Mouse (Mus musculus) stomach, embryonic 14.5 days (tissue): ENCODE results near the gene Fam172a. TPM values are rescaled to one million over a fixed set of nuclear protein-coding genes. Genes with fewer than 3 reads are reported as not detected.
A peak's percentile ranks its signal among the peaks of the same experiment; 100 is the strongest.
"Not testable (repeated sequence)": the region's sequence is repeated elsewhere in the genome, so short reads cannot be mapped to it uniquely, and the experiment has no call there.

Experiments
- ATAC-seq: fragments of 200-750 bp; cut with Nextera tagmentation; 2 replicates; pipeline ENCODE4 v1.8.0; 2017; ENCODE audit warnings: low read depth, moderate TSS enrichment; ENCODE audit not compliant: insufficient number of reproducible peaks, insufficient read depth, low FRiP score
- H3K27ac ChIP-seq: fragments of 300-500 bp; sonication (generic); 2 replicates; pipeline ENCODE4 v1.5.1; 2014; ENCODE audit warnings: mild to moderate bottlenecking, low read length, moderate library complexity, mixed read lengths
- H3K27me3 ChIP-seq: fragments of 300-500 bp; sonication (generic); 2 replicates; pipeline ENCODE4 v1.6.1; 2014; ENCODE audit warnings: low read length, control low read depth, mixed read lengths; ENCODE audit not compliant: control insufficient read depth, insufficient read depth
- H3K36me3 ChIP-seq: fragments of 300-500 bp; sonication (generic); 2 replicates; pipeline ENCODE4 v1.6.1; 2014; ENCODE audit warnings: mild to moderate bottlenecking, control low read depth, low read length, moderate library complexity, mixed read lengths; ENCODE audit not compliant: control insufficient read depth, insufficient read depth
- H3K4me1 ChIP-seq: fragments of 300-500 bp; sonication (generic); 2 replicates; pipeline ENCODE4 v1.6.1; 2014; ENCODE audit warnings: low read length, control low read depth, mixed read lengths; ENCODE audit not compliant: control insufficient read depth, insufficient read depth
- H3K4me2 ChIP-seq: fragments of 300-500 bp; sonication (generic); replicated peaks from 2 replicates; pipeline ENCODE4 v1.6.1; 2014; ENCODE audit warnings: low read depth, low read length, control low read depth
- H3K4me3 ChIP-seq: fragments of 300-500 bp; sonication (generic); 2 replicates; pipeline ENCODE4 v1.5.1; 2014; ENCODE audit warnings: low read depth, low read length, control low read depth
- H3K9ac ChIP-seq: fragments of 300-500 bp; sonication (generic); replicated peaks from 2 replicates; pipeline ENCODE4 v1.6.1; 2014; ENCODE audit warnings: low read depth, mild to moderate bottlenecking, control low read depth, low read length, moderate library complexity, mixed read lengths
- H3K9me3 ChIP-seq: fragments of 300-500 bp; sonication (generic); 2 replicates; pipeline ENCODE4 v1.6.1; 2016; ENCODE audit warnings: low read depth, low read length, control low read depth; ENCODE audit not compliant: control insufficient read depth
- WGBS: fragments of 180-500 bp; shearing (Covaris S2); extraction: QIAGEN DNeasy Blood & Tissue Kit; methylation state at CpG from one replicate; pipeline ENCODE4 v1.1.7; 2014; 5-methylcytosine and 5-hydroxymethylcytosine counted together
- polyA plus RNA-seq: library from polyadenylated mRNA; unstranded; fragments of >200 nt; fragmentation: Nextera tagmentation; extraction: Ambion mirVana; gene quantifications from 2 replicates; pipeline ENCODE4 v1.2.1, GENCODE M21; 2014

The Fam172a gene
- 33.3 and 35.6 TPM in 2 replicates for polyA plus RNA-seq

DNA sequence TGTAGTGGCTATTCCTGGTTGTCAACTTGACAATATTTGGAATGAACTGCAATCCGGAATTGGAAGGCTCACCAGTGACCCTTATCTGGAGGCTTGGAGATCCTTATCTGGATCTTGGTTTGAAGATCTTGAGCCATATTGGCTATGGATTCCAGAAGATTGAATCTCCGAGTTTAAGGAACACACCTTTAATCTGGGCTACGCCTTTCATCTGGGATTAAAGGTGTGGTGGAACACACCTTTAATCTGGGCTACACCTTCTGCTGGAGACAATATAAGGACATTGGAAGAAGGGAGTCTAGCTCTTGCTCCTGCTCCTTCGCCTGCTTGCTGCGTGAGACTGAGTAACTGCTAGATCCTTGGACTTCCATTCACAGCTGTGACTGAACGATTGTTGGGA, at the start of gene Fam172a:
Gene Fam172a, plus strand, starts transcription at position 301 of the 400 bp plus-strand sequence.
- not testable (repeated sequence) for H3K4me2 ChIP-seq, H3K4me1 ChIP-seq, H3K4me3 ChIP-seq, H3K36me3 ChIP-seq, ATAC-seq, H3K27me3 ChIP-seq, H3K27ac ChIP-seq, H3K9ac ChIP-seq, H3K9me3 ChIP-seq
- no CpG with 5 or more reads among the region's 6 CpGs for WGBS

GRCm38 (mm10) chr13:77688651-77689050, 13.2 kb upstream of the Fam172a start:
- H3K27ac ChIP-seq = no peak overlapping the region
- no peaks in the 10 kb centered on the region for H3K36me3 ChIP-seq
- H3K9ac ChIP-seq = no peak overlapping the region
- H3K9me3 ChIP-seq = no peaks in the 10 kb centered on the region
- H3K4me2 ChIP-seq = no peak overlapping the region
- H3K4me3 ChIP-seq = no peak overlapping the region
- ATAC-seq = no peak
- WGBS = 29% methylated on average over 2 of the region's 2 CpGs
- H3K27me3 ChIP-seq = no peaks in the 10 kb centered on the region
- no peaks in the 10 kb centered on the region for H3K4me1 ChIP-seq

DNA sequence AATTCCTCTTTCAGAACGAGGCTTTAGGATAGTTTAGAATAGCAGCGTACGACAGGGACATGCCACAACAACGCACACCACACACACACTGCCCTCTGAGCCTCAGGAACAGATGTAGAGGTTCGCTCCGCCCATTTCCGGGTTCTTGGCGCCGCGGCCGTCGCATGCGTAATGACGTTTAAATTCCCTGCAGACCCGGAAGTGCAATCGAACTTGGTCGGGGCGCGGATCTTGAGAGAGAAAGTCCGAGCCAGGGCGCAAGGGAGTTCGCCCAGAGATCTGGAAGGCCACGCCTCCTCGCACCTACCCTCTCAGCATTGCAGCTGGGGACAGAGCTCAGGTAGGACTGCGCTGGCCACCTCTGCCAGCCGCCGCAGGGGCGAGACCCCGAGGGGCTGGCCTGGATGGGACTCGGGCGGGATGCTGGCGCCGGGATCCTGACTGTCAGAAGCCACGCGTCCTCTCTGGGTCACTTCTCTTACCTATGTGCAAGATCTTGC, 6.7 kb downstream of the Fam172a start:
- no peaks in the 10 kb centered on the region for H3K9me3 ChIP-seq
- no peaks in the 10 kb centered on the region for H3K36me3 ChIP-seq
- WGBS = under 1% methylated on average over 35 of the region's 35 CpGs
- no peak overlapping the region for H3K27ac ChIP-seq
- peak overlapping the region; percentile 76 for H3K4me2 ChIP-seq
- peak; percentile 93 for ATAC-seq
- H3K27me3 ChIP-seq = no peaks in the 10 kb centered on the region
- H3K9ac ChIP-seq = peak overlapping the region; percentile 81
- peaks cover 11% of the 10 kb centered on the region; the same call in 1 of the 2 replicates for H3K4me1 ChIP-seq
- peak overlapping the region; percentile 92 for H3K4me3 ChIP-seq

GRCm38 (mm10) chr13:77717499-77717898, 15.7 kb downstream of the Fam172a start:
- H3K4me1 ChIP-seq = no peaks in the 10 kb centered on the region
- no peak overlapping the region for H3K9ac ChIP-seq
- H3K9me3 ChIP-seq = no peaks in the 10 kb centered on the region
- ATAC-seq = no peak
- WGBS = 89% methylated on average over 2 of the region's 2 CpGs
- no peak overlapping the region for H3K4me2 ChIP-seq
- H3K4me3 ChIP-seq = no peak overlapping the region
- H3K27me3 ChIP-seq = no peaks in the 10 kb centered on the region
- H3K36me3 ChIP-seq = no peaks in the 10 kb centered on the region
- H3K27ac ChIP-seq = no peak overlapping the region

DNA sequence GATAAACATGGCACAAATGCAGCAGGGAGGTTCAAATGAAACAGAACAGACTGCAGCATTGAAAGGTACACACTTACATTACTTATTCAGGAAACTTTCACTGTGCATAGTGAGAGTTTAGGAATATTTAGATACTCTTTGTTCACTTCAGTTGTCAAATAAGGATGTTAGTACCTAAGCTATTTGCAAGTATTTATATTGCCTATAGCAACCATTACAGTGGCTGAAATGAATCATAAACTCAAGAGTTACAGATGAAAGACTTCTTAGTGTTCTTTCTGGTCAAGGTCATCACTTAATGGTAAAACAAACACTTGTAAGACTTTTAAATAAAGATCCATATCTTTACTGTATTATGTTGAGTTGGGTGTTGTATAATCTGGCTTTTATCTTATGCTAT, 41.0 kb downstream of the Fam172a start:
- peak; percentile 69 for ATAC-seq
- Histone ChIP-seq H3K9ac (no peak overlapping the region), H3K4me1 (no peaks in the 10 kb centered on the region), H3K4me3 (no peak overlapping the region), H3K27me3 (no peaks in the 10 kb centered on the region), H3K27ac (peak overlapping the region; percentile 6; the same call in 1 of the 2 replicates), H3K4me2 (no peak overlapping the region), H3K9me3 (no peaks in the 10 kb centered on the region), H3K36me3 (no peaks in the 10 kb centered on the region)

GRCm38 (mm10) chr13:77777606-77778005, 75.8 kb downstream of the Fam172a start:
- Histone ChIP-seq H3K4me3 (no peak overlapping the region), H3K9ac (no peak overlapping the region), H3K27ac (no peak overlapping the region), H3K27me3 (no peaks in the 10 kb centered on the region), H3K4me2 (no peak overlapping the region), H3K36me3 (no peaks in the 10 kb centered on the region; the same call in 1 of the 2 replicates), H3K9me3 (no peaks in the 10 kb centered on the region), H3K4me1 (no peaks in the 10 kb centered on the region)
- ATAC-seq = no peak
- WGBS = 66% methylated on average over 2 of the region's 2 CpGs

DNA sequence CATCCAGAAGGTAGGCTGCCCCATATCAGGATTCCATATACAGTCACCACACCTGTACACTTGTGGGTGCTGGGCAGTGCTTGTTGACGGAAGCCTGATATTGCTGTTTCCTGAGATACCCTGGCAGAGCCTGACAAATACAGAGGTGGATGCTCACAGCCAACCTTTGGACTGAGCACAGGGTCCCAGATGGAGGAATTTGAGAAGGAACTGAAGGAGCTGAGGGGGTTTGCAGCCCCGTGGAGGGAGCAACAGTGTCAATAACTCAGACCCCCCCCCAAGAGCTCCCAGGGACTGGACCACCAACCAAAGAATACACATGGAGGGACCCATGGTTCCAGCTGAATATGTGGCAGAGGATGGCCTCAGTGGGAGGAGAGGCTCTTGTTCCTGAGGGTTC, 105.5 kb downstream of the Fam172a start:
- not testable (repeated sequence) for ATAC-seq

DNA sequence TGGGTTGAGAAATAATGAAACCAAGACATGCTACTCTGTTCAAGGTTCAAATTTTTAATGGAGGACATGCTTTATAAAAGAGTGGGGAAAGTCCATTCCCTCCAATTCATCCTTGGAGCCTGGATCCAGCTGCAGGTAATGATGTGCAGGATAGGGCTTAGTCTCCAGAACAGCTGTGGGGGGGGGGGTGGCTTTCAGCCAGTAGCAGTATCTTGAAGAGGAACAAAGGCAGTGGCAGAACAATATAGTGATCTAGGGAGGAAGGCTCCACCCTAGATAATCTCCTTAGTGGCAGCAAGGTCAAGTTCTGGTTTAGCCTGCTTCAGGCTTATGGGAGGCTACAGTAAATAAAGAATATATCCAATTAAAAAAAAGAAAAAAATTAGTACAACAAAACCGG, 108.6 kb downstream of the Fam172a start:
- WGBS = 89% methylated on average over 1 of the region's 1 CpGs

More for the DNA sequence above, 105.5 kb downstream of the Fam172a start:
- not testable (repeated sequence) for H3K4me1 ChIP-seq, H3K9me3 ChIP-seq, H3K4me3 ChIP-seq, H3K4me2 ChIP-seq, H3K9ac ChIP-seq, H3K36me3 ChIP-seq, H3K27me3 ChIP-seq, H3K27ac ChIP-seq
- 92% methylated on average over 2 of the region's 2 CpGs for WGBS

DNA sequence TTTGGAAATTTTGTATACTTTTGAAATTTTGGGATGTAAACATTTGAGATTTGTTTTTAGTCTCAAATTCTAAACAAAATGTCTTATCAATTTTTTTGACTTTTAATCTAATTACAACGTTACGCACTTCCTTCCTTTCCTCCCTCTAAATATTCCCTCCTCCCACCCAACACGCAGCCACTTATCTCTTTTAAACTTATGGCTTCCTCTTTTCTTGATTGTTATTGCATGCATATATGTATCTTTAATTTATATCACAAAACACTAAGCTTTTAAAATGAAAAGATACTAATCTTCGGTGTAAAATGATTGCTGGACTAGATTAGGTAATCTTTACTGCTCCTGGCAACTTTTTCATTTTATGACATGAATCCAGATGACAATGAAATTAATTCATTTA, 124.3 kb downstream of the Fam172a start:
- no peak for ATAC-seq
- H3K9me3 ChIP-seq = no peaks in the 10 kb centered on the region
- H3K36me3 ChIP-seq = no peaks in the 10 kb centered on the region
- H3K9ac ChIP-seq = no peak overlapping the region
- H3K27ac ChIP-seq = no peak overlapping the region
- no peak overlapping the region for H3K4me3 ChIP-seq
- H3K4me1 ChIP-seq = no peaks in the 10 kb centered on the region
- no peak overlapping the region for H3K4me2 ChIP-seq
- H3K27me3 ChIP-seq = no peaks in the 10 kb centered on the region
- 83% methylated on average over 4 of the region's 4 CpGs for WGBS

More for the DNA sequence above, 108.6 kb downstream of the Fam172a start:
- Histone ChIP-seq H3K4me1 (no peaks in the 10 kb centered on the region), H3K27ac (no peak overlapping the region), H3K36me3 (no peaks in the 10 kb centered on the region), H3K27me3 (no peaks in the 10 kb centered on the region), H3K9me3 (no peaks in the 10 kb centered on the region), H3K4me2 (no peak overlapping the region), H3K4me3 (no peak overlapping the region), H3K9ac (no peak overlapping the region)
- no peak for ATAC-seq
